Mouse (Mus musculus) urinary bladder, postnatal 25 days (tissue): ENCODE data around the gene Spata18.

Experiments
- DNase-seq: peaks from one replicate; pipeline ENCODE4 v3.0.0; 2022; ENCODE audit warnings: low spot score

Spata18 gene

DNA sequence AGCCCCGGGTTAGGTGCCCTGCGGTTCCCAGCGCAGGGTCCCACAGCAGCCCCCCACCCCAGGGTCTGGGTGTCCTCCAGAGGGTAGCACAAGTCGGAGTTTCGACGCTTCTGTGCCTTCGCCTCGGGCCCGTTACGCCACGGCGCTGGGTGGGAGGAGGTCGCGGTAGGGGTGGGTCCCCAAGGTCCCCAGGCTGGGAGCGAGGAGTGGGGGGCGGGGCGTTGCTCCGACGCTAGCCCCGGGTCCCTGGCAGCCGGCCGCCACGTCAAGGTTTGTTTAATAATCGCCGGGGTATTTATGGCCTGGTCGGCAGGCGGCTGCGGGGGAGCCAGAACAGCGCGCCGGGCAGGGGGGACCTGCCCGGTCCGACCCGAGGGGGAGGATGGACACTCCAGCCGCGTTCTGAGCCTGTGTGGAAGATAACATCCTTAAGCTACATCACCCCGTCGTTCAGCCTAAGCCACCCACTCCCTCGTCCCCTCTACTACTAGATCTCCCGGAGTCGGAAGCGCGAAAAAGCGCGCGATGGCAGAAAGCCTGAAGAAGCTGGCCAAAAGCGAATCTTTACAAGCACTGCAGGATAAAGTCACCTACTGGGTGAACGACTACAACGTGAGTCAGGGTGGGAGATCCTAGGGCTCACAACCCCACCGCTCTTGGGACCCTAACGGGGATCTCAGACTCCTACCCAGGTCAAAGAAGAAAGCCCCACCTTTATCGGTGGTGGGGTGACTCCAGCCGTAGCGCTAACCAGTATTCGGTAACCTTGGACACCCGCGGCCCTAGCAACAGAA lies at the start of gene Spata18:
Spata18 (plus strand) TSS at position 319 of the 794 bp plus-strand sequence.
- DNase-seq = no peak

GRCm38 (mm10) chr5:73602865-73603264 lies 48.3 kb upstream of the Spata18 start:
- no peak for DNase-seq

DNA sequence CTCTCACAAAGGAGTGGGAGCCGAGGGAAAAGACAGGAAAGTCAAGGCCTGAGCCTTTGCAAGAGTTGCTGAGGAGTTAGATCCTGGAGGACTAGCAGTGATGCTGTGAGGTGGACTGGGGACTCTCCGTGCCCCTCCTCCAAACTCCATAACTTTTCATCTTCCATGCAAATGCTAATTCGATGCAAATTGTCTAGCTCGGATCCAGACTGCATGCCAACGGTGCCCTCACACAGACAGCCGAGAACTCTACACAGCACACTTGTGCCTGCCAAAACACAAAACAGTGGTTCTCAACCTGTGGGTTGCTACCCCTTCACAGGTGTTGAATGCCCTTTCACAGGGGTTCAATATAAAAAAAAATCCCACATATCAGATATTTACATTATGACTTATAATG lies 46.6 kb upstream of the Spata18 start:
- no peak for DNase-seq

DNA sequence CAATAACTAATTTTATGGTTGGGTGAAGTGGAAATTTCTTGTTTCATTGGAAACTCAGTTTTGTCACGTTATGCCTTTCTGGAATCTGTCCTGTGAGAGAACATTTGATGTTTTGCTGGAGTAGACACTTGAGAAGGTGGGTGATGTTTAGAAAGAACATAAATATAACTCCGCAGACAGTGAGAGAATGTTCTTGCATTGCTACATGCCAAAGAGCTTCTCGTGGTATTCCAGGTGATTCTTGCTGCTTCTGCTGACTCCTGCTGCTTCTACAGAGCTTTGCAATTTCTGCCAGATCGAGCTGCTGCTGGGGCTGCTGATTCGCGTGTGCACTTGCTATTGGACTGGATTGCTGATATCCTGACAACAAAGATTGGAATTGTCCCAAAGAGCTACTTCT lies 46.2 kb upstream of the Spata18 start:
- no peak for DNase-seq

GRCm38 (mm10) chr5:73611071-73611470 lies 40.1 kb upstream of the Spata18 start:
- DNase-seq = no peak

- DNase-seq = no peak
These were observed 37.9 kb upstream of the Spata18 start for GRCm38 (mm10) chr5:73613296-73613695.

DNA sequence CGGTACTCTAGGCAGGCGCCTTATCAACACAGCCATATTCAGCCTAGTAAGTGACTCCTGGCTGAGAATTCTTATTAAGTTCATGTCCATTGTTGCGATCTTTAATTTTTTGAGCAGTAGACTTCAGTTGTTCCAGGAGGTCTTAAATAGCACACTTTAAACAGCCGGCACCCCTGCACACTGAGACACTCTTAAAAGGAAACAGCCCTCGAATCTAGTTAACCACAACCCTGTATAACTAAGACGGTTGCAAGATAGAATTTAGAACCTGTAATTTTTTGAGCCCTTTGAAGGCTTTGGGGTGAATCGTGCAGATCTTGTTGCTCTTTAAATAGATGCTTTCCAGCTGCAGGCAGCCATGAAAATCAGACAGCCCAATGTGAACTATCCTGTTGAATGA lies 36.0 kb upstream of the Spata18 start:
- no peak for DNase-seq

- no peak for DNase-seq
These were observed 32.2 kb upstream of the Spata18 start for GRCm38 (mm10) chr5:73618969-73619368.

DNA sequence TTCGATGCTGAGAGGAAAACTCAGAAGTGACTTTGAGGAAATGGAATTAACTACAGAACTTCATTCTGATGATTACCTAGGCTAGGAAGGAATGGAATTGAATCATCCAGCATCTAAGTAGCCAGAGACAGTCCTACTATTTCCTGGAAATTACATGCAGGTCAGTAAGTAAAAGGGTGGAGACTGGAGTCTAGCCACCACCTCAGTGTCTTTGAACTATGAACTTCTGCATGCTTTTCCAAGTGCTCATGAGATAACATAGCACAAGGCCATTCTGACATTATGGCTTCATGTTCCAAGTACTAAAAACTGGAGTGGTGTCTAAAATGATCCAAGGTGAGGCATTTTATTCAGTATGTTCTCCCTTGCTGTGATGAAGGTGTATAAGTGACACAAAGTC lies 25.7 kb upstream of the Spata18 start:
- DNase-seq = no peak

- no peak for DNase-seq
These were observed 24.3 kb upstream of the Spata18 start for GRCm38 (mm10) chr5:73626842-73627241.

DNA sequence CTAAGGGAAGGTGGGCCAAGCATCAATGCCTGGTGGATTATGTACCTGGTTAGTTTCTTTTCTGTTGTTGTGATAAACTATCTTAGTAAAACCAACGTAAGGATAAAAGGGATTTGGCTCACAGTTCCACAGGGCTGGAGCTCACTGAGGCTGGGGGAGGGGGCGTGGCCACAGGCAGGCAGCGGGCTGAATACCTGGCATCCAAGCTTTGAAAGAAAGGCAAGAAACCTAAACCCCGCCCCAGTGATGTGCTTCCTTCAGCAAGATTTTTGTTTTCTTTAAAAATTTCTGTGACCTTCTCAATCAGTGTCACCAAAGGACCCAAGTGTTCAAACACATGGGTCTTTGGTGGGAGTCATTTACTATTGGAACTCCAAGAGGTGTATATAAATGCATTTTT lies 23.6 kb upstream of the Spata18 start:
- no peak for DNase-seq

DNA sequence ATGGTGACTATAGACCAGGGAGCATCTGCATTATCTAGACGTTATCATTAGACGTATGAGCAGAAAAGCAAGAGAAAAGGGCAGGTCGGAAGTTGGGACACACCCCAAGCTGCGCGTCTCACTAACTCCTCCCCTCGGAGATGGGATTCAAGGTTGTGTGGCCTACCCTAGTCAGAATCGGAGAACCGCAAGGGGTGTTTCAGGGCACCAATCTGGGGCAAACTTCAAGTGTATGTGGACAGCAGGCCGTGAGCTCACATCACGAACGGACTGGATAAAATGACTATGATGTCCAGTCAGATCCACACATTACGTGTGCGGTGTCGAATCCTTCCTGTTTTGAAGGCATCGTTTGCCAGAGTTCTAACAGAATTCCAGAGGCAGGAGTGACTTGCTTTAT lies 23.2 kb upstream of the Spata18 start:
- no peak for DNase-seq

GRCm38 (mm10) chr5:73630141-73630540 lies 21.0 kb upstream of the Spata18 start:
- DNase-seq = no peak

DNA sequence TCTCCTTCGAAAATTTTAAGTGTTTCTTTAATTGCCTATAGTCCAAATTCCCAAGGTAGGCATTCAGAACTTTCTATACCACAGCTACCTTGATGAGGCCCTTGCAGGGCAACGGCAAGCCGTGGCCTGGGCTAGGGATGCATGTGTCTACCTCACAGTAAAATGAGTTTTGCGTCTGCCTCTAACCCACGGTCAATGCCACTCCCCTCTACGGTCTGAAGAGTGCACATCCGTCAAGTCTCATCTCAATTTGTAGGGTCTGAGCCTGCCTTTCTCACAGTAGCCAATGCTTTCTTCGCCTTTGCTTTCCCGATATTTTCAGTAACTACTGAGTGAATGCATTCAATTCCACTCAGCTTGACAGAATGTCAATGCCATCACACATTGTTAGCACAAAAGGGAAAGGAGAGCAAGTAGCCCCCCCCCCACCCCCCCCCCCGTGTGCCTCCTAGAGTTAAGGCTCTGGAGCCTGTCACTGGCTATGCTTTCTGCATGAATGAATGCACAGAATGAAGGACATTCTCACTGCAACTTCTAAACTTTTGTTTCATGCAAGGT lies 20.1 kb upstream of the Spata18 start:
- DNase-seq = no peak

GRCm38 (mm10) chr5:73632291-73632690 lies 18.9 kb upstream of the Spata18 start, which contains the start of gene Lrrc66:
TSS of gene Lrrc66 (minus strand) at chr5:73632526.
- no peak for DNase-seq

DNA sequence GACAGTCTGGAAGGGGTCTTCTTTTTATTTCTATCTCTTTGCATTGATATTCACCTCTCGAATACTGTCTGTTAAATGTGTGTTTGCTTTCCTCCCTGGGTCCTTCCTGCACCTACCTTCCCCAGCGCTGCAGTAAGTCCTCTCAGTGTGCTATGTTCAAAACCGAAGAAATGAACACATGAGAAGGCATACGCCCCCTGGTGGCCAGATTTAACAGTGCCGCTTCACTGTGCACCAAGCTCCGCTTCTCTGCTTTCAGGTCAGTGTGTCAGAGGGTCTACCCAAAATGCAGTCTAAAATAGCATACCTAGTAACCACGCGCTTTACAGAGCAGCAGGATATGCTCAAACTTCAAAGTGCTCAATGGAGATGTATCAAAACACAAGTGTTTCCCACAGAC lies 18.0 kb upstream of the Spata18 start:
- DNase-seq = peak; percentile 63

GRCm38 (mm10) chr5:73637337-73638107 lies 13.7 kb upstream of the Spata18 start:
- no peak for DNase-seq

- no peak for DNase-seq
These were observed 10.1 kb upstream of the Spata18 start for GRCm38 (mm10) chr5:73641058-73641457.

- no peak for DNase-seq
These were observed 9.1 kb upstream of the Spata18 start for GRCm38 (mm10) chr5:73642091-73642490.

GRCm38 (mm10) chr5:73647261-73647900 lies 3.8 kb upstream of the Spata18 start, which contains the start of gene Sgcb:
TSS of gene Sgcb (minus strand) at chr5:73647790.
- DNase-seq = peak; percentile 70

GRCm38 (mm10) chr5:73650365-73650964 lies 714 bp upstream of the Spata18 start:
- no peak for DNase-seq

- DNase-seq = no peak
These were observed 649 bp downstream of the Spata18 start for GRCm38 (mm10) chr5:73651855-73652201.
